Mouse (Mus musculus) liver, adult 2 months (tissue): ENCODE measurements around the gene 3110009E18Rik.

Experiments used
- CTCF ChIP-seq: fragments of 200-500 bp; IDR thresholded peaks from 2 replicates; pipeline ENCODE4 v1.5.1; 2011; ENCODE audit warnings: low read depth, low read length, control low read depth
- POLR2A ChIP-seq: fragments of 200-500 bp; IDR thresholded peaks from 2 replicates; pipeline ENCODE4 v1.6.1; 2011; ENCODE audit warnings: low read length, control low read depth; ENCODE audit not compliant: insufficient read depth; ENCODE audit errors: extremely low read depth

DNA sequence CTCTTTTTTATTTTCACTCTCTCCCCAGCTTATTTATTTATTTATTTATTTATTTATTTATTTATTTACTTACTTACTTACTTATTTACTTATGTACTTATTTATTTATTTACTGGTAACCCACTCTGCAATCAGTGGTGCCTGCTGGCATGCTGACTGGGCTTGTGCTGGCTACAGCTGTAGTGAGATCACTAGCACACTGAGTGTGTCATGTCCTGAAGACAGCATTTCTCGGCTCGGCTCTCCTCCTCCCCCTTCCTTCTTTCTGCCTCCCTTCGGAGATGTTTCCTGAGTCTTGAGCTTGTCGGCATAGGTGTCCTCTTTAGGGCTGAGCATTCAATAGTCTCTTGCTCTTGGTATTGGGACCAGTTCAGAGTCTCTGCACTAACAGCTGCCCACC is 78.0 kb downstream of the 3110009E18Rik start:
- TF ChIP-seq CTCF (no peak), POLR2A (no peak)
